Mouse (Mus musculus) MEL (cell line): ENCODE measurements around the gene Olfr464. TPM values are rescaled to one million over a fixed set of nuclear protein-coding genes. Genes with fewer than 3 reads are reported as not detected.

Experiments
- DNase-seq: peaks from one replicate; pipeline ENCODE4 v3.0.0; 2011; ENCODE audit warnings: low read depth, low spot score
- H3K27ac ChIP-seq: 2 replicates; pipeline ENCODE4 v1.5.1; 2012; ENCODE audit warnings: low read depth, mild to moderate bottlenecking, control low read depth, low read length, moderate library complexity; ENCODE audit not compliant: control insufficient read depth
- H3K27me3 ChIP-seq, 2 experiments: fragments of 150-350 bp in 1 of 2; sonication (generic) in 1 of 2; 2 replicates each; pipeline ENCODE4 v1.6.1; 2012; ENCODE audit warnings: low read length in 2 of 2, mild to moderate bottlenecking in 2 of 2, improper control_type of control experiment in 1 of 2, moderate library complexity in 1 of 2; ENCODE audit not compliant: insufficient read depth in 2 of 2, control insufficient read depth in 1 of 2
- H3K36me3 ChIP-seq, 2 experiments: 2 replicates each; pipeline ENCODE4 v1.6.1; 2012 to 2014; ENCODE audit warnings: low read length in 2 of 2, improper control_type of control experiment in 1 of 2, inconsistent platforms in 1 of 2, mild to moderate bottlenecking in 1 of 2; ENCODE audit not compliant: insufficient read depth in 2 of 2, control insufficient read depth in 1 of 2
- H3K4me1 ChIP-seq, 2 experiments: fragments of 150-350 bp in 1 of 2; sonication (generic) in 1 of 2; 2 replicates each; pipeline ENCODE4 v1.6.1; 2012; ENCODE audit warnings: low read length in 2 of 2, improper control_type of control experiment in 1 of 2, mild to moderate bottlenecking in 1 of 2; ENCODE audit not compliant: insufficient read depth in 2 of 2, control insufficient read depth in 1 of 2
- H3K4me3 ChIP-seq, 2 experiments: fragments of 150-350 bp in 1 of 2; sonication (generic) in 1 of 2; 2 replicates each; pipeline ENCODE4 v1.5.1; 2012; ENCODE audit warnings: low read depth in 2 of 2, low read length in 2 of 2, mild to moderate bottlenecking in 2 of 2, moderate library complexity in 2 of 2, control low read depth in 1 of 2, improper control_type of control experiment in 1 of 2; ENCODE audit not compliant: control insufficient read depth in 1 of 2, insufficient read depth in 1 of 2
- H3K79me2 ChIP-seq: 2 replicates; pipeline ENCODE4 v1.6.1; 2012; ENCODE audit warnings: mild to moderate bottlenecking, low read length, moderate library complexity; ENCODE audit not compliant: control insufficient read depth, poor library complexity, insufficient read depth
- H3K9ac ChIP-seq: 2 replicates; pipeline ENCODE4 v1.6.1; 2012; ENCODE audit warnings: low read depth, mild to moderate bottlenecking, control low read depth, low read length, moderate library complexity; ENCODE audit not compliant: control insufficient read depth, poor library complexity, severe bottlenecking
- H3K9me3 ChIP-seq: fragments of 150-350 bp; sonication (generic); replicated peaks from 2 replicates; pipeline ENCODE4 v1.6.1; 2012; ENCODE audit warnings: mild to moderate bottlenecking, low read length, improper control_type of control experiment, moderate library complexity; ENCODE audit not compliant: insufficient read depth
- E2F4 ChIP-seq: IDR thresholded peaks from 2 replicates; pipeline ENCODE4 v1.6.1; 2011; ENCODE audit warnings: low read depth, low read length, improper control_type of control experiment, borderline replicate concordance
- ELF1 ChIP-seq: IDR thresholded peaks from 2 replicates; pipeline ENCODE4 v1.6.1; 2014; ENCODE audit warnings: low read depth, mild to moderate bottlenecking, inconsistent platforms, low read length, improper control_type of control experiment, moderate library complexity
- HCFC1 ChIP-seq: IDR thresholded peaks from 2 replicates; pipeline ENCODE4 v1.6.1; 2012; ENCODE audit warnings: low read depth, mild to moderate bottlenecking, inconsistent platforms, low read length, improper control_type of control experiment, moderate library complexity
- KAT2A ChIP-seq: conservative IDR thresholded peaks from 2 replicates; pipeline ENCODE4 v1.6.1; 2012; ENCODE audit warnings: low read depth, low read length, improper control_type of control experiment, inconsistent platforms
- MAFK ChIP-seq: IDR thresholded peaks from 2 replicates; pipeline ENCODE4 v1.6.1; 2011; ENCODE audit warnings: low read depth, mild to moderate bottlenecking, low read length, improper control_type of control experiment, borderline replicate concordance
- MEF2A ChIP-seq: IDR thresholded peaks from 2 replicates; pipeline ENCODE4 v1.6.1; 2014; ENCODE audit warnings: low read depth, mild to moderate bottlenecking, inconsistent platforms, low read length, improper control_type of control experiment; ENCODE audit not compliant: poor library complexity, insufficient replicate concordance, severe bottlenecking; ENCODE audit errors: extremely low read depth
- MXI1 ChIP-seq: IDR thresholded peaks from 2 replicates; pipeline ENCODE4 v1.6.1; 2011; ENCODE audit warnings: mild to moderate bottlenecking, low read depth, low read length, improper control_type of control experiment
- MYC ChIP-seq: IDR thresholded peaks from 2 replicates; pipeline ENCODE4 v1.6.1; 2011; ENCODE audit warnings: low read depth, mild to moderate bottlenecking, low read length, improper control_type of control experiment, moderate library complexity
- NELFE ChIP-seq: IDR thresholded peaks from 2 replicates; pipeline ENCODE4 v1.6.1; 2011; ENCODE audit warnings: low read depth, low read length, improper control_type of control experiment
- POLR2A ChIP-seq, 2 experiments: IDR thresholded peaks; 2 replicates each; pipeline ENCODE4 v1.6.1; 2011 to 2012; ENCODE audit warnings: low read length in 2 of 2, mild to moderate bottlenecking in 2 of 2, control low read depth in 1 of 2, improper control_type of control experiment in 1 of 2, low read depth in 1 of 2, moderate library complexity in 1 of 2; ENCODE audit not compliant: control insufficient read depth in 1 of 2, insufficient read depth in 1 of 2, poor library complexity in 1 of 2
- POLR2AphosphoS2 ChIP-seq: IDR thresholded peaks from 2 replicates; pipeline ENCODE4 v1.6.1; 2011; ENCODE audit warnings: low read length, improper control_type of control experiment
- POLR2AphosphoS5 ChIP-seq: IDR thresholded peaks from 2 replicates; pipeline ENCODE4 v1.6.1; 2012; ENCODE audit warnings: low read depth, borderline replicate concordance, mild to moderate bottlenecking, inconsistent platforms, low read length, moderate library complexity, mixed read lengths
- RAD21 ChIP-seq: IDR thresholded peaks from 2 replicates; pipeline ENCODE4 v1.6.1; 2011; ENCODE audit warnings: mild to moderate bottlenecking, low read depth, low read length, improper control_type of control experiment
- RCOR1 ChIP-seq: IDR thresholded peaks from 2 replicates; pipeline ENCODE4 v1.6.1; 2012; ENCODE audit warnings: low read depth, mild to moderate bottlenecking, inconsistent platforms, low read length, improper control_type of control experiment
- SIN3A ChIP-seq: IDR thresholded peaks from 2 replicates; pipeline ENCODE4 v1.6.1; 2012; ENCODE audit warnings: low read length, improper control_type of control experiment, inconsistent platforms
- SMC3 ChIP-seq: IDR thresholded peaks from 2 replicates; pipeline ENCODE4 v1.6.1; 2011; ENCODE audit warnings: low read depth, low read length, improper control_type of control experiment
- USF1 ChIP-seq: IDR thresholded peaks from 2 replicates; pipeline ENCODE4 v1.6.1; 2014; ENCODE audit warnings: low read depth, mild to moderate bottlenecking, inconsistent platforms, low read length, improper control_type of control experiment, moderate library complexity
- USF2 ChIP-seq, 2 experiments: IDR thresholded peaks; 2 replicates each; pipeline ENCODE4 v1.6.1; 2011 to 2012; ENCODE audit warnings: improper control_type of control experiment in 2 of 2, low read length in 2 of 2, borderline replicate concordance in 1 of 2, inconsistent platforms in 1 of 2, low read depth in 1 of 2, mild to moderate bottlenecking in 1 of 2; ENCODE audit not compliant: insufficient read depth in 1 of 2
- ZC3H11A ChIP-seq: IDR thresholded peaks from 2 replicates; pipeline ENCODE4 v1.6.1; 2012; ENCODE audit warnings: low read depth, mild to moderate bottlenecking, inconsistent platforms, low read length, improper control_type of control experiment
- ZKSCAN1 ChIP-seq: IDR thresholded peaks from 2 replicates; pipeline ENCODE4 v1.6.1; 2012; ENCODE audit warnings: low read depth, mild to moderate bottlenecking, inconsistent platforms, low read length, improper control_type of control experiment, moderate library complexity
- ZMIZ1 ChIP-seq: IDR thresholded peaks from 2 replicates; pipeline ENCODE4 v1.6.1; 2012; ENCODE audit warnings: low read depth, mild to moderate bottlenecking, inconsistent platforms, low read length, improper control_type of control experiment, moderate library complexity
- polyA plus RNA-seq, 2 experiments: library from polyadenylated mRNA; stranded (reverse) in 1 of 2; unstranded in 1 of 2; fragments of >175 nt in 1 of 2; fragments of >200 nt in 1 of 2; gene quantifications; 2 replicates each; pipeline versions ENCODE4 v1.2.1 to v1.2.4; 2012; ENCODE audit warnings: low replicate concordance in 2 of 2, low read depth in 1 of 2; ENCODE audit not compliant: insufficient read length in 2 of 2, insufficient read depth in 1 of 2, missing spikeins in 1 of 2
- total RNA-seq: library from RNA; depleted of rRNA; stranded (reverse); fragments of 300-350 nt; gene quantifications from 2 replicates; pipeline ENCODE4 v1.2.3, GENCODE M21; 2012

The Olfr464 gene
- total and polyA plus RNA-seq, 3 experiments = not detected

DNA sequence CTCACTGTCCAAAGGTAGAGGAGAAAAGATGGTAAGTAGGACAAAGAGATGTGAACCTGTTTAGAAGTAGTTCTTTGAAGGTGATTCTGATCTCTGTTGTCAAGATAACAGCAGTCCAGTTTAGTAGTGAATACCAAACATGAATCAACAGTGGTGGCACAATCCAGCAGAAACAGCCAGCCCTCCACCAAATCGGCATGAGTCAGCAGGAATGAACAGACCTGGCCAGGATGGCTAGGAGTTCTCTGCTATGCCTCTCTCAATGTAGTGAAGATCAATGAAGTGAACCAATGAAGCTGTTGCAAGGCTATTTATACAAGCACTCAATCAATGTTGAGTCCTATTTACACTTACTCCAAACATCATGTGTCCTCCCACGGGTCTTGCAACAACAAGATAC, 9.6 kb upstream of the Olfr464 start (continued):
- TF ChIP-seq ELF1 (no peak), KAT2A (no peak), SMC3 (no peak)

DNA sequence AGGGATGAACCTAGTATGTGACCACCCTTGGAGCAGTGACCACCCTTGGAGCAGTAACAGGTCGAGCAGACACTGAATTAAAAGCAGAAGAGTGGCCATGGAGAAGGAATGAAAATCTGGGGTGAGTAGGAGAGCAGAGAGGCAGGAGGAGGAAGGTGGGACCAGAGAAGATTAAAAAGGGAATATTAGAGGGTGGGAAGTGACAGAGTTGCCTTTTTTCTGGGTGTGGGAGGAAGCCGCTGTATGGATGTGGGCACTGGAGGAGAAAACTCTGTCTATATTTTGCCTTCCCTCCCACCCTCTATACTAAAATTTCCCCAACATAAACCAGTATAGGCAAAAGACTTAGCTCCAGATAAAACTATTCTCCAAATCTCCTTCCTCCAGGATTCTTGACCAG, 466 bp downstream of the Olfr464 start:
- no peak for DNase-seq
- TF ChIP-seq ZMIZ1 (no peak), POLR2AphosphoS2 (no peak), SIN3A (no peak), RCOR1 (no peak), ZC3H11A (no peak), RAD21 (no peak), MYC (no peak), NELFE (no peak), MAFK (no peak), HCFC1 (no peak), MXI1 (no peak), ELF1 (no peak), ZKSCAN1 (no peak), POLR2A (IDR thresholded peaks at IDR 0.05; ENCODE audit: control insufficient read depth in 1 of 2, insufficient read depth in 1 of 2, low read depth in 1 of 2, low read length in 2 of 2, poor library complexity in 1 of 2) (no peak), POLR2AphosphoS5 (no peak), KAT2A (no peak), E2F4 (no peak), USF1 (no peak), USF2 (IDR thresholded peaks at IDR 0.05; ENCODE audit: borderline replicate concordance in 1 of 2, insufficient read depth in 1 of 2, low read depth in 1 of 2, low read length in 2 of 2) (no peak), MEF2A (no peak)
- no peak overlapping the region for H3K9ac ChIP-seq
- no peak overlapping the region for H3K4me3 ChIP-seq
- H3K4me1 ChIP-seq = no peaks in the 10 kb centered on the region
- H3K36me3 ChIP-seq = no peaks in the 10 kb centered on the region
- H3K9me3 ChIP-seq = no peaks in the 10 kb centered on the region
- no peak overlapping the region for H3K27ac ChIP-seq
- no peaks in the 10 kb centered on the region for H3K79me2 ChIP-seq
- peaks cover 4 to 6% of the 10 kb centered on the region in 2 experiments; a peak in 3 of 4 replicates for H3K27me3 ChIP-seq
